Mouse (Mus musculus): ENCODE results near the gene Epn3.

The Epn3 gene

DNA sequence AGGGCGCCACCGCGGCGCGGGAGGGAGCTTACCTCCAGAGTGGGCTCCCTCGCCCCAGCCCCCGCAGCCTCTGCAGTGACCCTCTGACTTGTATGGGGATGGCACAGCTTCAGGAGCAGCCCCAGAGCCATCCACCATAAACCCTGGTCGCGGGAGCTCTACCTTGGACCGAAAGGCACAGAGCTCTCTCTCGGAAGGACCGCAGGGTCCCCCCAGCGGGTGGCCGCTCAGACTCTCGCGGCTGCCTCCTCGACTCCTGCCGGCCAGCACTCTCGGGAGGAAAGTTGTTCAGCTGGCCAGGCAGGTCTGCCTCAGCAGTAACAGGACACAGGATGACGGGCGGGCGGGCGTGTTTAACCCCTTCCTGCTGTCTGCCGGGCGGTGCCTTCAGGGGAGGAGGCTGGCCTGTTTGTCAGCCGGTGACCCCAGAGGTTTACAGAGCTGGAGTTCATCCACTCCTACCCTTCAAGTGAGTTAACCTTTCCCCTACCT lies at the start of gene Epn3:
Gene Epn3 (minus strand): TSS at position 314 of the 492 bp plus-strand sequence.
- DNase-seq (ENCODE audit: low read depth), result no peak

DNA sequence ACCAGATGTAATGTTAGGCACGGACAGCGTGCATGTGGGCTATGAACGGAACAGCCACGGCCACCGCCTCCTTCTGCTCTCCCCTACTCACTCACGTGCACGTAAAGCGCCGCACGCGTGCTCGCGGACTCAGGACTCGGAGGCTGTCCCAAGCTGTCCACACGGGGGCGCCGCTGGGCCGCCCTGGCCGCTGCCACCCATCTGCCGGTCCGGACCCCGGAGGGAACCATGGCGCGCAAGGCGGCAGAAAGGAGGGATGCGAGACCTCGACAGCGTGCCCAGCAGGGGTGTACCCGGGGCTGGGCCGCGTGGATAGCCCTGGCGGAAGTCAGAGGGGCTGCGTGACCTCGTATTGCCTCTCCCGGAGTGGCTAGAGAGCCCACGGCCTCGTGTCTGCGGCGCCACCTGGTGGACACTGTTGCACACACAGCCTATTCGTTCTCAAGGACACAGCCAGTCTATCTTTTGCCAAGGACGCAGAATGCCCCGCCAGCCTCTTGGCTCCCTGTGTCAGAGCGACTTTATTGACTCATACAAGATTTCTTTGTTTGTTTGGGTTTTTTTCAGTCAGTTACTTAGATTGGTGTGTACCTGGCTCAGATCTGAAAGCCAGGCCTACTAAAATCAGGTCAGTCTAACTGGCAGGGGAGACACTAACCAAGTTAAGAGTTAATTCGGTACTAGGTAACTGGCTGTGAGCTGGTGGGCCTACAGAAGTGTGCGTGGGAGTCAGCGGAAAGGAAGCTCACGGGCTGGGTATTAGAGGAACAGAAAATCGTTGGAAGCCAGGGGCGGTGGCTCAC lies 49.3 kb upstream of the Epn3 start, which contains the start of gene Rsad1:
Gene Rsad1 (minus strand): TSS at position 368 of the 803 bp plus-strand sequence.
- peak; percentile 77 for DNase-seq (ENCODE audit: low read depth)

DNA sequence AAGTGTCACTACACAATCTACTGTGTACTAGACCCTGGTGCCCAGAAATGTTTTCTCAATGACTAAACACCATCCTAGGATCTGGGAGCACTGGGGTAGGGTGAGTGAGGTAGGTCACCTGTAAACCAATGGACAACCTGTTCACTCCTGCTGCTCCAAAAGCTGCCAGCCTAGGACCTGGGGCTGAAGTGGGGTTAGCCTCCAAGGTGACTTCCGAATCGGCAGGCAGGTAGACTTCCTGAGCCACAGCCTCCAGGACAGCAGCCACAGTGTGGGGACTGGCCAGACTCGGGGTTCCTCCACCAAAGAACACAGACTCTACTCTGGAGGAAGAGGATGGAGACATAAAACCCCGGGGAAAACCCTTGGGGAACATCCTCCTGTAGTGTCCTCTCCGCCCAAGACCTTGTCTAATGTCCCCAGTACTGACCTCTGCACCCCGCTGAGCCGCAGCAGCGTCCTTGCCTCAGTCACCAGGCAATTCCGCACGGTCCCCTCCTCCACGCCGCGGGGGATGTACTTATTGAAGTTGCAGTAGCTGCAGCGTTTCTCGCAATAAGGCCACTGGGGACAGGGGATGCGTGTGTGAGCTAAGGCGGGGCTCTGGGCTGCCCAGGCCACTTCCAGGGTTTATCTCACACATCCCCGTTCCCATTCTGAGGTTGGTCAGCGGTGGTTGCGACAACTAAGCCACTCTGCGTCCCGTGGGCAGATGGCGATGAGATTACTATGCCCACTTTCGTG lies 48.4 kb upstream of the Epn3 start:
- DNase-seq (ENCODE audit: low read depth), result no peak

DNA sequence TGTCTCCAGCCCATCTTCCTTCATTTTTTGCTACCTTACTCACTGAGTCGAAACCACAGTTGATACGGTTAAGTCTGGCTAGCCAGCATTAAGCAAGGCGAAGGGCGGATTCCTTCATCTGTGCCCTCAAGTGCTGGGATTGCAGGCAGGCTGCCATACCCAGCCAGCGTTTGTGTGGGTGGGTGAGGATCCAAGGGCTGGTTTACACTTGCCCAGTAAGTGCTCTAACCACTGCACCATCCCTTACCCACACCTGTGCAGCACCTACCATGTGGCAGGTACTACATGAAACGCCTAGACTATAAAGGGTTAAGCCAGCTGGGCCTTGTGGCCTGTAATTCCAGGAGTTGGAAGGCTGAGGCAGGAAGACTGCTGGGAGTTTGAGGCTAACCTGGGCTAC lies 47.5 kb upstream of the Epn3 start:
- DNase-seq (ENCODE audit: low read depth), result no peak

DNA sequence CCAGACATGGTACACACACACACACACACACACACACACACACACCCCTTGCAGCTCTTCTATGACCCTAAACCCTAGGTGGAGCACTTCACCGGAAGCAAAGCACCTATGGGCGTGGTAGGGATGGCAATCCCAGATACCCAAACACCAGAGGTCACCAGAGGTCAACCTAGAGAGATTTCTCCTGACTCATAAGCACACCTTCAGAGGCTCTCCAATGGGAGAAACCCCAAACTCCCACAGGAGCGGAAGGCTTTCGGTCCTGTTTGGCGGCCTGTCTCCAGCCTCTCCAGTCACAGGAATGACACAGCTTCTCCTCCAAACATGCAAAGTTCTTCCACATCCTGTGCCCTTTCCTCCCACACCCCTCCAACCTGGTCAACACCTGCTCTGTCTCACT lies 46.6 kb upstream of the Epn3 start:
- DNase-seq (ENCODE audit: low read depth), result no peak

DNA sequence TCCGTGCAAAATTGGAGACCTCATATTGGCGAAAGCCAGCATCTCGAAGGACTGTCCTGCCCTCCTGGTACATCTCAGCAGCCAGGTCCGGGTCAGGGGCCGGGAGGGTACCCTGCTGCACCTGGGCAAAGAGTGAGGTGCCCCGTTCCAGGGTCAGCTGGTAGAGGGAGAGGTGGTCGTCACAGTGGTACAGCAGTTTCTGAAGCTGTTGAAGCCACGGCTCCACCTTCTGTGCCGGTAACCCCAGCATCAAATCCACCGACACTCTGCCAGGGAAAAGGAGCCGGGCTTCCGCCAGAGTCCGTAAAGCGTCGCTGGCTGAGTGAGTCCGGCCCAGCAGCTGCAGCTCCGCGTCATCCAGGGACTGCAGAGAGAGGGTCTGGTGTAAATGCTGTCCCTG lies 44.6 kb upstream of the Epn3 start:
- DNase-seq (ENCODE audit: low read depth), result no peak

DNA sequence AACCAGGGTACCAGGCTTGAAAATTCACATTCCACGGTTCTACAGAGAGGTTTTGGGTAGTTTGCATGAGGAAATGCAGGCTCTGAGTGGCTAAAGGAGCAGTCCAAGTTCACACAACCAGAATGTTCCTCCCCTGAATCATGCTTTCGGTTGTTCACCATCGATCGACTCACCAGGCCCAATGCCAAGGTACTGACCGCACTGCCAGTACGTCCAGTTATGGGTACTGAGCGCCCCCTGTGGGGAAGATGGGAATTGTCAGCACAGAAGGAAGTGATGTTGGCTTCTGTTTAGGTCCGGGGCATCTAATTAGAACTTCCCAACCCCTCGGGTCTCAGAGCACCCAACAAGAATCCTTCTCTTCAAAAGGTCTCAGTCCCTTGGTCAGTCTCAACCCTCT lies 44.2 kb upstream of the Epn3 start:
- peak; percentile 22 for DNase-seq (ENCODE audit: low read depth)

DNA sequence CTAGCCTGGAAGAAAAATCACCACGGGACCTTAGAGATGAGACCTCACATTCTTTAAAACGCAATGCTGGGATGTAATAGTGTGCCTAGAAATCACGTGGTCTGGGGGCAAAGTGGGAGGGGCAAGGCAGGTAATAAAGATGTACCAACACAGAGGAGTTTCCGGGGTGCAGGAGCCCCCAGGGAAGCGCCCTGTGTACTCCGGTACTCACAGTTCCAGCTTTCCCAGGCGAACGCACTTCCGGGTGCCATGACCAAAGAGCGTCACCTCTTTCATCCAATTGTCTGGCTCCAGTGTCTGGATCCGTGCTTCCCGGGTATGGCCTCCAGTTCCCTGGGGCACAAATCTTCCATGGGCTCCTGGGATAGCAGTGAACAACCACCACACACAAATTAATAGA lies 43.6 kb upstream of the Epn3 start:
- DNase-seq (ENCODE audit: low read depth), result no peak

DNA sequence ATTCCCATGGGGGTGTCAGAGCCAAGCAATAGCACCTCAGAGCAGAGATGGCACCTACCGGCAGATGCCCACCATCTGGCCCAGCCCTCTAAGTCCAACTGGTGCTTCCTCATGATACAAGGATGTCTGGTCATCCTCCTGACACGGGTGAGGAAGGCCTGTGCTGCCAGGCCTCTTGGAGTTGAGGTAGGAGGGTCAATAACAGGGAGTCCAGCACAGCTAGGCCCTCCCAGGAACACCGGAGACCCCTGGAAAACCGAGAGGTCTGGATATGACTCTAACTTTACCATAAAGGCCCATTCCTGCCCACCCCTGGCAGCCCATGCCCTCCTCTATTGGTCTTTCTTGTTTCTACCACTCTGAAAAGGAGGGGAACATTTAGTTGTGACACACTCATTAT lies 42.6 kb upstream of the Epn3 start:
- no peak for DNase-seq (ENCODE audit: low read depth)

DNA sequence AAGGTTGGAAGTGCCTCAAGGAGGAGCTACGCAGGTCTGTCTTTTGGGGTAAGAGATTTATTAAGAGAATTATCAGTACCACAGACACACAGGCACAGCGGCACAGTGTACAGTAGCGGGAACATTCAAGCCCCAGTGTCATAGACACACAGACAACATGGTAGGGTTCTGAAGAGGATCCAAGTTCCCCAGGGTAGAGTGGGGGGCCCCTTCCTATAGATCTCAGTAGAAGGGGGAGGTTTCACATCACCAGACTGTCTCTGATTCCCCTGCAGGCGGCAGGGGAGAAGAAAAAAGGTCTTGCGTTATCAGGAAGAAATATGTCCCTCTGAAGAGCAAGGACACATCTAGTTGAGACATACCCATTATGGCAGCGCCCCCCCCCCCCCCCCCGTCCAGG lies 40.0 kb upstream of the Epn3 start:
- DNase-seq (ENCODE audit: low read depth), result no peak

DNA sequence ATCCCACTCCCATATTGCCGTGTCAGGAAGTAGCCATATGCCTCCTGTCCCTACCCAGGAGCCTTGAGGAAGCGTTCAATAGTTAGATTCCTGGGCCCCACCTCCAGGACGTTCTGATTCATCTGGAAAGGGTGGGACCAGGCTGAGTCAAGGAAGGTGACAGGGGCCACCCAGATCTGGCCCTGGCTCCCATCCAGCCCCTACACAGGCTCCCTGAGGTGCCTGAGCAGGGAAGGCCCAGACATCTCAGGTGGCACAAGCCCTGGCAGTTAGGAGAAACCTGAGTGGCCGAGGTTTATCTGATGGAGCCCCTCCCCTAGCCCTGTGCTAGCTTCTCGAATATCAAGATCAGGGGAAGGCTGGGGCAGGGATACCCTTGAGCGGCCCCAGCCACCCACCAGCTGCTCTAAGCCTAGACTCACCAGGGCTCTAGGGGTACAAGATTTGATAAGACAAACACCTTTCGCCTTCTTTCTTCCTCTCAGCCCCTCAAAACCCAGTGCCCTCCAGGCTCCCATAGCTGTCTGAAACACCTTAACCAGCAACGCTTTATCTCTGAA lies 39.0 kb upstream of the Epn3 start:
- DNase-seq (ENCODE audit: low read depth), result no peak

DNA sequence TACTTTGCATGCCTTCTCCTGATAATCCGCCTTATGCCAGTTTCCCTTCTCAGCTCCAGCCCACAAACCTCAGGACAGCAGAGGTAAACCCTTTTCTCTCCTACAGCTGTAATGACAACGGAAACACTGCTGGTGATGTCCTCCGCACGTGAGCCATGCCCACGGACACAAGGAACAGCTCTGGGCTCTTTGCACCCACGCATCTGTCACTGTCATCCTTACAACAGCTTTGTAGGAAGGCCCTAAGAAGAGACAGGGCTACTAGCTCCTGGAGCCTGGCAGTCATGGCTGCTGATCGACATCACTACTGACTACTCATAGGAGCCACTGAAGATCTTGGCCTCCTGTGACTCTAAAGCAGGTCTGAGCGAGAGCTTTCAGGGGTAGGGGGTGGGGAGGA lies 33.4 kb upstream of the Epn3 start:
- DNase-seq (ENCODE audit: low read depth), result no peak

DNA sequence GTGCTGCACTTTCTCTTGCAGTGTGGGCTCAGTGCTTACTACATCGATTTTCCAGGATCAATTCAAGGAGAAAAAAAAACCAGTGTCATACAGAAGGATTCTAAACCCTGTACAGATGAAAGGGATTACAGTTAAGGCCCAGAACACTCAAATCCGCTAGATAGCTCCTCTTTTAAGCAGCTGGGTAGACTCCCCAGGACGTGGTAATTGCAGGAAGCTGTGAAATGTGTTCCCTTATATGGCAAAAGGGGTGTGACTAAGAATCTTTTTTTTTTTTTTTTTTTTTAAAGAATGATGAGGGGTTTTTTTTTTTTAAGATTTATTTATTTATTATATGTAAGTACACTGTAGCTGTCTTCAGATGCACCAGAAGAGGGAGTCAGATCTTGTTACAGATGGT lies 29.1 kb upstream of the Epn3 start:
- no peak for DNase-seq (ENCODE audit: low read depth)

DNA sequence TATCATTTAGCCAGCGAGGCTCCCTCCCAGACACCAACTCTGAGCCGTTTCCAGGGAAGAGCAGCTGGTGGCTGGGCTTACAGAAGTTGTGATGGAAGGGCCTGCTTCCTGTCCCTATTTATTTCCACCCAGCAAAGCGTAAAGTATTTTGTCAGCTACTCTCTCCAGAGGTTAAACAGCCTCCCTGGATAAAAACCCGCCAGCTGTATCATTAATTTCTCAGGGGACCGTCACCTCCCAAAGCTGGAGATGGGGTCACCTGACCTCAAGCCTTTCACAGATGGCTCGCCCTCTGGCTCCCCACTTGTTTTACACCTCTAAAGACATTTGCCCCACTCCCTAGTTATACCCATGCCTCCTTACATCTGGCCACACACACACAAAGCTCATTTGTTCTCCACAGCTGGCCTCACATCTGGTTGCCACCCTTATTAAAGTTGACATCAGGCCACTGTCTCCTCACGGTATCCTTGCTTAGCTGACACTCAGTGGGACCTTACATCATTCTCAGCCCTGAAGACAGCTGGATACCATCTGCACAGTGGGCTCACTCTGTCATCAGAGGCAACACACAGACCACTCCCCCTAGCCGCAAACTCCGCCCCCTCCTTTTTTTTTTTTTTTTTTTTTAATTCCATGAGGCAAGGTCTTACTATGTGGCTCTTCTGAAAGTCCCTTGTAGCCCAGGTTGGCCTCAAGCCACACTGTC lies 26.6 kb upstream of the Epn3 start:
- DNase-seq (ENCODE audit: low read depth), result no peak

DNA sequence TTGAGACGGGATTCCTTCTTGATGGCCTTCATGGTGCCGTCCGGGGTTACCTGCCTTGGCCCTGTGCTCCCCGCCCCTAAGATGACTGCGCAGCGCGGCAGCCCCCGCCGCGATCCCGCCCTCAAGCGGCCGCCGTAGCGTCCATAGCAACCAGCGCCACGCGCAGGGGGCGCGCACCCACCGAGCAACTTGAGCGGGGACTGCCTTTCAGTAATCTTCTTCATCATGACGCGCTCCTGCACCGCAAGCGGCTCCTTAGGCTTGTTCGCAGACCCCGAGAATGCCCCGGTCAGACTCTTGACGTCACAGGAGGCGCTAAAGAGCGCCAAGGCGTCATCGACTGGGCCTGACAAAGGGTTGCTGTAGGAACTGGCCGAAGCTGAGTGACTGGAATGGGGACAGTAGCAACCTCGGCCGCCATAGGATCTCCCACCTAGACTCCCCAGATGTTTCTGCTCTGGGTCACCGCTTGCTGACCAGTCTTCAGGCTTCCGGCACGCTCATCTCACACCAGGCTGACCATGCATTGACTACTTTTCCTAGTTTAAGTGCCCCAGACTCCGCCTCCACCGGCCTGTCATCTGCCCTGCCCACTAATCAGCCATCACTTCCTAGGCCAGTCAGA lies 21.6 kb upstream of the Epn3 start, which contains the start of gene Mycbpap:
Gene Mycbpap (minus strand): TSS at position 524 of the 625 bp plus-strand sequence.
- peak; percentile 19 for DNase-seq (ENCODE audit: low read depth)

DNA sequence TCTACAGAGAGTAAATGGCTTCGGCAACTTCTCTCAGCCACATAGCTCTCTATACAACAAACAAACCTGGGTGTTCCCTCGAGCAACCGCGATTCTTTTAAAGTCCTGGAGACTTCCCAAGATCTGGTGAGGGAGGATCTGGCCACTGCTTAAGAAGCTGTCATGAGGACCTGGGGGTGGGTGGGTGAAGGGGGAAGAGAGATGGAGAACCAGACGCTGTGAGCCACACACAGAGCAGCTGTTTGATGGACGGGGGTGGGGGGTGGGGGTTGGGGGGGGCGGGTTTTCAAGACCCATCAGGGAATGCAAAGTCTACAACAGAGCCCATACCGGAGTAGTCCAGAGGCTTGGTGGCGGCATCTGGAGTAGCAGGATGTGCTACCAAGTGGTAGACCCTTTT lies 13.7 kb upstream of the Epn3 start:
- DNase-seq (ENCODE audit: low read depth), result no peak

DNA sequence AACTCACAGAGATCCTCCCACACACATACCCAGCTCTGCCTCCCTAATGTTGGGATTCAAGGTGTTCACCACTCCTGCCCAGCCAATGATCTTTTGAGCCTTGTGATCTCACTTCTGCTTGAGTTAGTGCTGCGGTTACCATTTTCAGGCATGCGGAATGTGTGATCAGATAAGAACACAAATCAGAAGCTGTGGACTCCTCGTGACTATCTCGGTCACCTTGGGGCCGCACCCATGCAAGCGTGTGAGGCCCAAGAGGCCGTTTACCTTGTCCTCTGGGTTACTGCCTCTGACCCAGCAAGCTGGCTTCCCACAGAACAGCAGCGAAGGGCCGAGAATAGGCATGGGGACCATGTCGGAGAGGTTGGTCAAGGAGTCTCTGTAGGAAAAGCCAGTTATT lies 9.2 kb upstream of the Epn3 start:
- no peak for DNase-seq (ENCODE audit: low read depth)

DNA sequence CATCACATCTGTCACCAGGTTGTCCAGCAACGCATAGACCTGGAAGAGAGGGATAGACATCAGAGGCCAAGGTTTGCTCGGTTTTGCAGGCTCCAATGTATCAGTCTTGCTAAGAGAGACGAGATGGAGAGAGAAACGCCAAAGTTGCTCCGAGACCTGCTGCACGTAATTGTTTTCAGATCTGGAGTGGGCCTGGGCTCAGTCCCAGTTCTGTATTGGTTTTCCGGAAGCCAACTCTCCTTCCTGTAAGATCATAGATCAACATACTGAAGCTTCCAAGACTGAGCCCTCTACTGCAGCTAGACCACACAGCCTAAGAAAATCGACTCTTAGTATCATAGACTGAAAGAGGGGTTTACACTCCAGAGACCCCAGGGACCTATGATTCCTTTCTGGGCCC lies 1.7 kb upstream of the Epn3 start:
- no peak for DNase-seq (ENCODE audit: low read depth)

DNA sequence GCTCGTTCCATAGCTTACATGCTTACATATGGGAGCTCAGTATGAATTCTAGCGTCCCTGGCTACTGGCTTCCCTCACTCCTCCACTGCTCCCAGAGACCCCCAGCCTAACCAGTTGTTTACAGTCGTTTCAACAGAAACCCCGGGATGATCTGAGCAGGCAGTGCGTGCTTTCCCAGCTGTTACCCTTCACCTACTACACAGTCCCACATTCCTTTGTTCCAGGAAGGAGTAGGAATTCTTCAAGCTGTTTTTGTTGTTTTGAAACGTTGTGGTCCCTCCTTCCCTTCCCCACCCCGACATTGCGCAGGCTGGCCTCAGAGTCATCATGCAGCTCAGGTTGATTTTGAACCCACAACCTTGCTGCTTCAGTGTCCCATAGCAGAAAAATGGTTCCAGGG lies 588 bp upstream of the Epn3 start:
- DNase-seq (ENCODE audit: low read depth), result no peak

DNA sequence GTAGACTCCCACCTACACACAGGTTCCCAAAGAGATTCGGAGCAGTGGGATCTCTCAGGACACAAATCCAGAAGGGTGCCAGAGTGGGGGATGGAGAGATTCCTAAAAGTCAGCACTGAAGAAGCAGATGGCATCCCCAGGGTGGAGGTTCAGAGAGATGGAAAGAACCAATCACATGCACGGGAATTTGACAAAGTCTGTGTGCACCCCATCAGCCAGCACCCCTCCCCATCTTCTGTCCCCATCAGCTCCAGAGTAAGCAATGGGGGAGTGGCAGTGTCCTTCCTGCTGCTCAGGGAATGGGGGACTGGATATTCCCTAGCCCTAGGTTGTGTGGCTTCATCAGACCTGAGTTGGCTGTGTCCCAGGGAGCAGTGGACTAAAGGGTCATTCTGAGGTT lies 739 bp downstream of the Epn3 start:
- no peak for DNase-seq (ENCODE audit: low read depth)

DNA sequence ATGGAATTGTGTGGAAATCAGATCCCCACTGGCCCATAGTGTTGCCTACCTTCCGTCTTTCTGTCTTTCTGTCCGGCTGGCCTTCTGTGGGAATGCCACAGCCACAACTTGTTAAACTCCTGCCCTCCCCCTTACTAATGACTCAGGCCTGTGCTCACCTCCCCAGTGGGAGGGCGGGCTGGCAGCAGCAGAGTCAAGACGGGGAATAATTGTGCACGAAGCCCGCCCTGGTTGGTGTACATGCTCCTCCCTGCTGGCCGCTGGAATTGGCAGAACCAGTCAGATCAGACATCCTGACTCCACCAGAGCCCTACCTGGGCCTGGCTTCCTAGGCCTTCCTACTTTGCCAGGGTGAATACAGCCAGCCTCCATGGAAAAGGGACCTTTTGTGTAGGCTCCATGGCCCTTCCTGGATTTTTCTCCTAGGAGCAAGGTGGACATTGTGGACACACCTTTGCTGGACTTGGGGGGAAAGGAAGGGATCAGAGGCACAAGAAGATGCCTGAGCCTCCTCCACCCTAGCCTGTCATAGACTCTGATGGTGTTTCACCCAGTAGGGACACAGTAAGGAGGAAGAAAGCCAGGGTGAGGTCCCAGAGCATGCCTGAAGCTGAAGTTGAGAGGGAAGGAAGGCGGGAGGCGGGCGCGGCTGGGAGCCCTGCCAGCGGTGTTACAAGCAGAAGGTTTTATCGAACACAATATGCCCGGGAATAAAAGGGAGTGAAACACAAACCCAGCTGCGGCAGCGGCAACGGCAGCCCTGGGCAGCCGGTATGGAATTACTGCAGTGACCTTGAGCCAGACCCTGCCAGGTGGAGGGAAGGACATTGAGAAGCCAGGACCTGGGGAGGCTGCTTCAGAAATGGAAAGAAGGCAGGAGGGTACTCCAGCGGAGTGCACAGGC lies 1.4 kb downstream of the Epn3 start:
- DNase-seq (ENCODE audit: low read depth), result no peak

Measured in c-Kit-positive CD71-positive TER-119-negative erythroid progenitor cells, embryonic 14.5 days (primary cell).